Mouse (Mus musculus) ES-Bruce4 (cell line): ENCODE results near the gene Mrpl18.
"Not testable (repeated sequence)": the region's sequence is repeated elsewhere in the genome, so short reads cannot be mapped to it uniquely, and the experiment has no call there.

ENCODE experiments used
- CTCF ChIP-seq: IDR thresholded peaks from one replicate; pipeline ENCODE4 v1.8.1; 2011; ENCODE audit warnings: low read depth, low read length
- EP300 ChIP-seq: IDR thresholded peaks from 2 replicates; pipeline ENCODE4 v1.6.1; 2011; ENCODE audit warnings: low read depth, low read length; ENCODE audit not compliant: insufficient read depth
- POLR2A ChIP-seq: IDR thresholded peaks from one replicate; pipeline ENCODE4 v1.8.1; 2011; ENCODE audit warnings: low read length; ENCODE audit not compliant: insufficient read depth

DNA sequence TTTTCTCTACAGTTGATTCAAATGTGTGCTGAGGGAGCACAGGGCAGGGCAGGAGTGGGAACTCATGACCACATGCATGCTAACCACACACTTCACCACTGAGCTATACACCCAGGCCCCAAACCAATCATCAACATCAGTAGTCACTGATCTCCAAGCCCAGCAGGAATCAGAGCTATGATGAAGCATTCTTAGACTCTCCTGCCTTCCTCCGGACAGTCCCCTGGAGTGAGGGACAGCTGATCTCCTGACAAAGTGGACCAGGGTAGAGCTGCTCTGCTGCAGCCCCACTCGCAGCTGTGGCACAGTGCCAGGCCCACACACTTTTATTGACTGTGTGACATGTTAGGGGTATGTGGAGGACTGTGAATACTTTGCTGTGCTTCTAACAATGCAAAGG is 43.2 kb upstream of the Mrpl18 start:
- TF ChIP-seq CTCF, EP300, POLR2A: not testable (repeated sequence)
